Mouse (Mus musculus) central nervous system, embryonic 18 days (tissue): Measurements from ENCODE around the gene Hid1. TPM values are rescaled to one million over a fixed set of nuclear protein-coding genes. Genes with fewer than 3 reads are reported as not detected.

Experiments
- polyA plus RNA-seq: library from polyadenylated mRNA; depleted of rRNA; stranded (reverse); fragments of >200 nt; gene quantifications from 2 replicates; pipeline ENCODE4 v1.2.3, GENCODE M21; 2012; rRNA removed

The Hid1 gene
- polyA plus RNA-seq, result 56.4 and 69.3 TPM in 2 replicates

GRCm38 (mm10) chr11:115367395-115367944 is at the start of gene Hid1:
Gene Hid1 (minus strand): TSS chr11:115367756.

GRCm38 (mm10) chr11:115403338-115404124 is 36.0 kb upstream of the Hid1 start, which contains the start of gene Mrpl58:
Gene Mrpl58 (plus strand): TSS chr11:115403752.

GRCm38 (mm10) chr11:115381743-115382539 is 14.4 kb upstream of the Hid1 start, which contains the start of gene Cdr2l:
Gene Cdr2l (plus strand): TSS chr11:115381916.

GRCm38 (mm10) chr11:115334531-115334930 is 33.0 kb downstream of the Hid1 start, which contains the start of gene Otop3:
Gene Otop3 (plus strand): TSS chr11:115334731.

GRCm38 (mm10) chr11:115321906-115322693 is 45.5 kb downstream of the Hid1 start, which contains the start of gene Ush1g:
Gene Ush1g (minus strand): TSS chr11:115322041.

GRCm38 (mm10) chr11:115306863-115307262 is 60.7 kb downstream of the Hid1 start, which contains the start of gene Otop2:
Gene Otop2 (plus strand): TSS chr11:115307163.

Other genes starting within 250 kb of the Hid1 start
- 0.18 and 0.36 TPM in 2 replicates for gene Cd300lf, start 233.8 kb downstream of the Hid1 start, polyA plus RNA-seq
- gene Slc9a3r1, start 204.4 kb downstream of the Hid1 start, polyA plus RNA-seq, result 41.7 and 45.8 TPM in 2 replicates
- gene Tmem104, start 180.3 kb downstream of the Hid1 start, polyA plus RNA-seq, result 5.5 and 7.7 TPM in 2 replicates
- 19.2 and 20.9 TPM in 2 replicates for gene Nat9, start 179.9 kb downstream of the Hid1 start, polyA plus RNA-seq
- 2.6 and 3.1 TPM in 2 replicates for gene Grin2c, start 100.5 kb downstream of the Hid1 start, polyA plus RNA-seq
- 31.3 and 33.1 TPM in 2 replicates for gene Fdxr, start 90.7 kb downstream of the Hid1 start, polyA plus RNA-seq
- gene Fads6, start 70.1 kb downstream of the Hid1 start, polyA plus RNA-seq, result 4.2 and 4.5 TPM in 2 replicates
- 0.07 and 0.16 TPM in 2 replicates for gene Otop2, start 60.6 kb downstream of the Hid1 start, polyA plus RNA-seq
- 0.06 and 0.13 TPM in 2 replicates for gene Ush1g, start 45.7 kb downstream of the Hid1 start, polyA plus RNA-seq
- 0.62 and 0.68 TPM in 2 replicates for gene Otop3, start 33.0 kb downstream of the Hid1 start, polyA plus RNA-seq
- gene Cdr2l, start 14.2 kb upstream of the Hid1 start, polyA plus RNA-seq, result 31.5 and 32.2 TPM in 2 replicates
- 103 and 122 TPM in 2 replicates for gene Mrpl58, start 36.0 kb upstream of the Hid1 start, polyA plus RNA-seq
- gene Atp5h, start 52.2 kb upstream of the Hid1 start, polyA plus RNA-seq, result 444 and 496 TPM in 2 replicates
- 49.7 and 50.7 TPM in 2 replicates for gene Kctd2, start 52.4 kb upstream of the Hid1 start, polyA plus RNA-seq
- 0.09 TPM in 1 of 2 replicates, not detected in the other for gene Trim80, start 72.8 kb upstream of the Hid1 start, polyA plus RNA-seq
- gene Slc16a5, start 94.7 kb upstream of the Hid1 start, polyA plus RNA-seq, result 0.10 TPM in 1 of 2 replicates, not detected in the other
- 9.9 and 10.3 TPM in 2 replicates for gene Armc7, start 107.9 kb upstream of the Hid1 start, polyA plus RNA-seq
- 69.7 and 88.0 TPM in 2 replicates for gene Nt5c, start 124.1 kb upstream of the Hid1 start, polyA plus RNA-seq
- gene Jpt1, start 146.6 kb upstream of the Hid1 start, polyA plus RNA-seq, result 1,339 and 1,384 TPM in 2 replicates
- gene Sumo2, start 168.5 kb upstream of the Hid1 start, polyA plus RNA-seq, result 630 and 633 TPM in 2 replicates
- 122 and 125 TPM in 2 replicates for gene Nup85, start 196.7 kb upstream of the Hid1 start, polyA plus RNA-seq
- 40.5 and 43.5 TPM in 2 replicates for gene Mrps7, start 236.2 kb upstream of the Hid1 start, polyA plus RNA-seq
- 44.8 and 47.4 TPM in 2 replicates for gene Gga3, start 236.3 kb upstream of the Hid1 start, polyA plus RNA-seq
- gene Mif4gd, start 245.2 kb upstream of the Hid1 start, polyA plus RNA-seq, result 20.5 and 21.5 TPM in 2 replicates